ENCODE assay signal across 23 mouse cellular contexts in genomic region chr5:52793230-52793629, GRCm38 (mm10).
"Had no signal": no experiment of that assay in that cellular context is flagged by ENCODE, and none has a peak within 500 bp of the region (broad histone marks: within the 10 kb centered on the region; RNA-seq: fewer than 3 reads in every experiment).

No protein-coding gene starts in this region.

- H3K4me2 ChIP-seq: limb, embryonic 13.5 days; liver, embryonic 12.5 days; liver, embryonic 15.5 days; lung, embryonic 15.5 days; midbrain, embryonic 11.5 days; neural tube, embryonic 12.5 days; neural tube, embryonic 15.5 days; stomach, embryonic 15.5 days had no signal

- DNase-seq: kidney, adult 2 months; kidney, postnatal 25 days; layer of hippocampus, adult 9-11 months; liver; lung, adult 18-20 months; lung, postnatal 10 days; lung, postnatal 4 days; midbrain, embryonic 14.5 days; right cerebral cortex, adult 18-20 months; right cerebral cortex, postnatal 14 days; spleen, adult 18-20 months; thymus, postnatal 25 days had no signal

- H3K4me3 ChIP-seq: layer of hippocampus, adult 2 months; limb, embryonic 10.5 days; limb, embryonic 13.5 days; liver, embryonic 12.5 days; liver, embryonic 15.5 days; lung, embryonic 15.5 days; neural tube, embryonic 12.5 days; neural tube, embryonic 15.5 days; stomach, embryonic 15.5 days had no signal

- H3K27me3 ChIP-seq: limb, embryonic 13.5 days; liver, embryonic 12.5 days; liver, embryonic 15.5 days; lung, embryonic 15.5 days; neural tube, embryonic 12.5 days; neural tube, embryonic 15.5 days; stomach, embryonic 15.5 days had no signal

- ATAC-seq: liver, embryonic 12.5 days had no signal

- H3K9ac ChIP-seq: limb, embryonic 13.5 days; liver, embryonic 12.5 days; liver, embryonic 15.5 days; lung, embryonic 15.5 days; neural tube, embryonic 12.5 days; neural tube, embryonic 15.5 days; stomach, embryonic 15.5 days had no signal

- H3K9me3 ChIP-seq: limb, embryonic 10.5 days; limb, embryonic 13.5 days; liver, embryonic 12.5 days; liver, embryonic 15.5 days; lung, embryonic 15.5 days; neural tube, embryonic 12.5 days; neural tube, embryonic 15.5 days; stomach, embryonic 15.5 days had no signal

- H3K4me1 ChIP-seq: limb, embryonic 13.5 days; liver, embryonic 15.5 days; lung, embryonic 15.5 days; neural tube, embryonic 12.5 days; neural tube, embryonic 15.5 days; stomach, embryonic 15.5 days had no signal

- H3K27ac ChIP-seq: kidney, postnatal 0 days; layer of hippocampus, adult 2 months; limb, embryonic 10.5 days; limb, embryonic 13.5 days; liver, embryonic 12.5 days; liver, embryonic 15.5 days; lung, embryonic 15.5 days; neural tube, embryonic 12.5 days; neural tube, embryonic 15.5 days; stomach, embryonic 15.5 days had no signal
